Comparison of ENCODE assay signal across 1 mouse cellular context in the genomic region with DNA sequence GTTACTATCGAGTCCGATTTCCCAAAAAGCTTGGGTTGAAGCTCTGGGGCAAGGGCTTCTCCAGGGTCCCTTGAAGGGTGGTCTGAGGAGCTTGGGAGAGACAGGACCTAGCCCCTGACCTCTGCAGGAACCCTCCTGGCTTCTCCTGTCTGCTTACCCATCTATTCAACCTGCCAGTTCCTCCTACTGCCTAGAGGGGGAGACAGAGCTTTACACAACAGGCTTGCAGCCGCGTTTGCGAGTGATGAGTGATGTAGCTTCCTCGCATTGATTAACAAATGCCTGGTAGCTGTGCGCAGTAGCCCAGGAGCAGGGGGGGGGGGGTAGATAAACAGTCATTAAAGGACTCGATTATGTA.
TF ChIP-seq lines count a peak whose summit lies in the region.

No protein-coding gene starts in this region.

TF ChIP-seq in CH12.LX, 34 proteins besides CTCF, POLR2A, EP300 and RAD21 (continued from another document):
- TF ChIP-seq USF1 (IDR thresholded peaks at IDR 0.05; ENCODE audit: low read depth, low read length) = no peak
- no peak for TF ChIP-seq ZKSCAN1 (IDR thresholded peaks at IDR 0.05; ENCODE audit: borderline replicate concordance, low read depth, low read length)
- 0 out of 2 replicates have a peak, but pooled peaks have one; percentile 21 for TF ChIP-seq ELF1 (IDR thresholded peaks at IDR 0.05; ENCODE audit: low read depth, low read length)
- no peak for TF ChIP-seq KAT2A (IDR thresholded peaks at IDR 0.05; ENCODE audit: insufficient replicate concordance, low read length)
- TF ChIP-seq ZNF384 (IDR thresholded peaks at IDR 0.05; ENCODE audit: low read depth, low read length) = no peak
- TF ChIP-seq CHD1 (IDR thresholded peaks at IDR 0.05; ENCODE audit: low read depth, low read length) = no peak
- no peak for TF ChIP-seq RCOR1 (conservative IDR thresholded peaks at IDR 0.05; ENCODE audit: low read depth, low read length)
- no peak for TF ChIP-seq HCFC1 (IDR thresholded peaks at IDR 0.05; ENCODE audit: low read depth, low read length)
- TF ChIP-seq UBTF (IDR thresholded peaks at IDR 0.05; ENCODE audit: low read depth, low read length) = no peak
- TF ChIP-seq MAX (IDR thresholded peaks at IDR 0.05; ENCODE audit: low read length) = no peak
- TF ChIP-seq NELFE (IDR thresholded peaks at IDR 0.05; ENCODE audit: low read depth, low read length) = peak; percentile 13; the same call in 1 of the 2 replicates
- TF ChIP-seq TCF12 (IDR thresholded peaks at IDR 0.05; ENCODE audit: low read depth, low read length) = 0 out of 2 replicates have a peak, but pooled peaks have one; percentile 34
- TF ChIP-seq JUND (conservative IDR thresholded peaks at IDR 0.05; ENCODE audit: low read depth, low read length) = no peak
- peak; percentile 53; the same call in 1 of the 2 replicates for TF ChIP-seq MYC (IDR thresholded peaks at IDR 0.05; ENCODE audit: low read depth, low read length)
- no peak for TF ChIP-seq PAX5 (IDR thresholded peaks at IDR 0.05; ENCODE audit: low read length)
- TF ChIP-seq BHLHE40 (IDR thresholded peaks at IDR 0.05; ENCODE audit: low read depth, low read length) = no peak
- TF ChIP-seq NRF1 (IDR thresholded peaks at IDR 0.05; ENCODE audit: low read depth, low read length) = peak; percentile 63; the same call in 1 of the 2 replicates
- TF ChIP-seq USF2 (conservative IDR thresholded peaks at IDR 0.05; ENCODE audit: low read depth, low read length) = no peak
- no peak; the same call in 1 of the 2 replicates for TF ChIP-seq SIN3A (IDR thresholded peaks at IDR 0.05; ENCODE audit: low read length)
- peak; percentile 94 for TF ChIP-seq SMC3 (IDR thresholded peaks at IDR 0.05; ENCODE audit: low read depth, low read length)
- TF ChIP-seq MAZ (IDR thresholded peaks at IDR 0.05; ENCODE audit: low read depth, low read length) = peak; percentile 55; the same call in 1 of the 2 replicates
- no peak for TF ChIP-seq GABPA (IDR thresholded peaks at IDR 0.05; ENCODE audit: insufficient replicate concordance, low read depth, low read length)
- no peak for TF ChIP-seq ETS1 (conservative IDR thresholded peaks at IDR 0.05; ENCODE audit: low read depth, low read length)
- peak; percentile 71; the same call in 1 of the 2 replicates for TF ChIP-seq MEF2A (IDR thresholded peaks at IDR 0.05; ENCODE audit: borderline replicate concordance, low read depth, low read length)
- peak; percentile 67 for TF ChIP-seq ZC3H11A (IDR thresholded peaks at IDR 0.05; ENCODE audit: low read depth, low read length)
